Mouse (Mus musculus): Measurements from ENCODE around the gene Srf.
"Not testable (repeated sequence)": the region's sequence is repeated elsewhere in the genome, so short reads cannot be mapped to it uniquely, and the experiment has no call there.

Gene Srf

GRCm38 (mm10) chr17:46555673-46556583 lies at the start of gene Srf:
TSS of gene Srf (minus strand) at chr17:46556175.
- peak; percentile 91 for DNase-seq (ENCODE audit: low spot score)

- no peak for DNase-seq (ENCODE audit: low spot score)
Measured at GRCm38 (mm10) chr17:46605126-46605525, 49.2 kb upstream of the Srf start.

GRCm38 (mm10) chr17:46603229-46603628 lies 47.3 kb upstream of the Srf start:
- DNase-seq (ENCODE audit: low spot score) = no peak

GRCm38 (mm10) chr17:46602212-46602611 lies 46.2 kb upstream of the Srf start:
- DNase-seq (ENCODE audit: low spot score) = no peak

- DNase-seq (ENCODE audit: low spot score) = no peak
Measured at GRCm38 (mm10) chr17:46600569-46600968, 44.6 kb upstream of the Srf start.

GRCm38 (mm10) chr17:46598963-46599362 lies 43.0 kb upstream of the Srf start:
- no peak for DNase-seq (ENCODE audit: low spot score)

GRCm38 (mm10) chr17:46597956-46598355 lies 42.0 kb upstream of the Srf start:
- no peak for DNase-seq (ENCODE audit: low spot score)

- DNase-seq (ENCODE audit: low spot score) = no peak
Measured at GRCm38 (mm10) chr17:46595336-46595735, 39.4 kb upstream of the Srf start.

GRCm38 (mm10) chr17:46594606-46595005 lies 38.6 kb upstream of the Srf start:
- no peak for DNase-seq (ENCODE audit: low spot score)

GRCm38 (mm10) chr17:46593124-46593523 lies 37.1 kb upstream of the Srf start:
- no peak for DNase-seq (ENCODE audit: low spot score)

- no peak for DNase-seq (ENCODE audit: low spot score)
Measured at GRCm38 (mm10) chr17:46591406-46591805, 35.4 kb upstream of the Srf start.

- DNase-seq (ENCODE audit: low spot score) = no peak
Measured at GRCm38 (mm10) chr17:46590439-46590838, 34.5 kb upstream of the Srf start.

- DNase-seq (ENCODE audit: low spot score) = no peak
Measured at GRCm38 (mm10) chr17:46589635-46590314, 33.8 kb upstream of the Srf start.

- no peak for DNase-seq (ENCODE audit: low spot score)
Measured at GRCm38 (mm10) chr17:46588913-46589312, 32.9 kb upstream of the Srf start.

- DNase-seq (ENCODE audit: low spot score) = no peak
Measured at GRCm38 (mm10) chr17:46588173-46588572, 32.2 kb upstream of the Srf start.

- DNase-seq (ENCODE audit: low spot score) = no peak
Measured at GRCm38 (mm10) chr17:46586327-46586726, 30.4 kb upstream of the Srf start.

- DNase-seq (ENCODE audit: low spot score) = no peak
Measured at GRCm38 (mm10) chr17:46578650-46579049, 22.7 kb upstream of the Srf start.

- no peak for DNase-seq (ENCODE audit: low spot score)
Measured at GRCm38 (mm10) chr17:46576070-46576469, 20.1 kb upstream of the Srf start.

GRCm38 (mm10) chr17:46574535-46574934 lies 18.6 kb upstream of the Srf start:
- DNase-seq (ENCODE audit: low spot score) = no peak

- no peak for DNase-seq (ENCODE audit: low spot score)
Measured at GRCm38 (mm10) chr17:46571005-46571404, 15.0 kb upstream of the Srf start.

- DNase-seq (ENCODE audit: low spot score) = no peak
Measured at GRCm38 (mm10) chr17:46559146-46559545, 3.2 kb upstream of the Srf start.

- no peak for DNase-seq (ENCODE audit: low spot score)
Measured at GRCm38 (mm10) chr17:46558151-46558550, 2.2 kb upstream of the Srf start.

- not testable (repeated sequence) for DNase-seq (ENCODE audit: low spot score)
Measured at GRCm38 (mm10) chr17:46557321-46557720, 1.3 kb upstream of the Srf start.
